Mouse (Mus musculus) hindbrain, embryonic 15.5 days (tissue): ENCODE results near the gene Sohlh1. TPM values are rescaled to one million over a fixed set of nuclear protein-coding genes. Genes with fewer than 3 reads are reported as not detected.

Source experiments
- ATAC-seq: fragments of 200-750 bp; cut with Nextera tagmentation; 2 replicates; pipeline ENCODE4 v1.8.0; 2017; ENCODE audit warnings: low read depth, moderate number of reproducible peaks, moderate TSS enrichment; ENCODE audit not compliant: low FRiP score
- H3K27ac ChIP-seq: fragments of 300-500 bp; sonication (generic); replicated peaks from 2 replicates; pipeline ENCODE4 v1.5.1; 2015; ENCODE audit warnings: mild to moderate bottlenecking, inconsistent platforms
- H3K27me3 ChIP-seq: fragments of 300-500 bp; sonication (generic); 2 replicates; pipeline ENCODE4 v1.6.1; 2015; ENCODE audit warnings: control low read depth, inconsistent platforms
- H3K36me3 ChIP-seq: fragments of 300-500 bp; sonication (generic); 2 replicates; pipeline ENCODE4 v1.6.1; 2015; ENCODE audit warnings: control low read depth, inconsistent platforms
- H3K4me1 ChIP-seq: fragments of 300-500 bp; sonication (generic); replicated peaks from 2 replicates; pipeline ENCODE4 v1.6.1; 2015; ENCODE audit warnings: control low read depth, inconsistent platforms
- H3K4me2 ChIP-seq: fragments of 300-500 bp; sonication (generic); 2 replicates; pipeline ENCODE4 v1.6.1; 2015; ENCODE audit warnings: moderate library complexity, mild to moderate bottlenecking, inconsistent platforms
- H3K4me3 ChIP-seq: fragments of 300-500 bp; sonication (generic); 2 replicates; pipeline ENCODE4 v1.5.1; 2015; ENCODE audit warnings: mild to moderate bottlenecking, inconsistent platforms
- H3K9ac ChIP-seq: fragments of 300-500 bp; sonication (generic); 2 replicates; pipeline ENCODE4 v1.6.1; 2015; ENCODE audit warnings: inconsistent platforms
- H3K9me3 ChIP-seq: fragments of 300-500 bp; sonication (generic); 2 replicates; pipeline ENCODE4 v1.6.1; 2016; ENCODE audit warnings: control low read depth, inconsistent platforms
- WGBS: fragments of 180-500 bp; shearing (Covaris S2); methylation state at CpG from one replicate; pipeline ENCODE4 v1.1.7; 2015; 5-methylcytosine and 5-hydroxymethylcytosine counted together
- polyA plus RNA-seq: library from polyadenylated mRNA; unstranded; fragments of >200 nt; fragmentation: Nextera tagmentation; extraction: Ambion mirVana; gene quantifications from 2 replicates; pipeline ENCODE4 v1.2.1, GENCODE M21; 2015

The Sohlh1 gene
- polyA plus RNA-seq, 1 experiment from 2014 or later: not detected

DNA sequence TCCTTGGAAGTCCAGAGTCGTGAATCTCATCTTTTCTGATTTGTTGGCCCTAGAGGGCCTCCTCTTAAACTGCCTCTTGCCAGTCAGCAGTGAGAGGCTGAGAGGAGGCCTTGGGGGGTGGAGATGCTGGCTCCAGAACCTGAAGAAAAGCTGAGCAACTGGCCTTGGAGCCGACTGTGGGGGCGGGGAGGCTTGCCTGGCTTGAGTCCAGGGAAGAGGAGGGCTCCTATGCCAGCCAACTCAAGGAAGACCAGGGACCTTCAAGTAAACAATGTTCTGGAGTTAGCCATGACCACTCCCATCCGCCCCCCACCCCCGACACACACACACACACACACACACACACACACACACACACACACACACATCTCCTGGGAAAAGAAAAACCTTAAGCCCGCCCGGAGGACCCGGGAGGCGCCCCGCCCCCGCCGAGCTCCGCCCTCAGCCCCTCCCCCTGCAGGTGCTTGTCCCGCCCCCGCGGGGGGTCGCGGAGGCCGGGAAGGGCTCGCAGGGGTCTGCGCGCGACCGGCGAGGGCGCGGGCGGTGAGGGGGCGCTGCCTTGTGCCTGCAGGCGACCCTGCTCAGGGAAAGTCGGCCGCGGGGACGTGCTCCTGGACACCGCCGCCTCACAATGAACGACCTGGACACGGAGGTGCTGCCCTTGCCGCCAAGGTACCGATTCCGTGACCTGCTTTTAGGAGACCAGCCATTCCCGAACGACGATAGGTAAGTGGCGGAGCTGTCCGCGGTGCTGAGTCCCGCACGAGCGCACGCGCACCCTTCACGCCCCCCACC is 16.5 kb upstream of the Sohlh1 start, which contains the start of gene Kcnt1:
Gene Kcnt1, plus strand, starts transcription at position 398 of the 795 bp plus-strand sequence.
- H3K27ac ChIP-seq: no peak within 1 kb of the TSS
- H3K9me3 ChIP-seq: no peaks in the 10 kb centered on the region
- peak within 1 kb of the TSS; percentile 67 for H3K4me3 ChIP-seq
- peak within 1 kb of the TSS; percentile 100 for H3K4me2 ChIP-seq
- H3K9ac ChIP-seq: peak within 1 kb of the TSS; percentile 47
- ATAC-seq: peak; percentile 36
- H3K4me1 ChIP-seq: peaks cover 32% of the 10 kb centered on the region
- peaks cover 3% of the 10 kb centered on the region; the same call in 1 of the 2 replicates for H3K27me3 ChIP-seq
- H3K36me3 ChIP-seq: no peaks in the 10 kb centered on the region
- whole genome bisulfite sequencing: under 1% methylated on average over 45 of the region's 53 CpGs

DNA sequence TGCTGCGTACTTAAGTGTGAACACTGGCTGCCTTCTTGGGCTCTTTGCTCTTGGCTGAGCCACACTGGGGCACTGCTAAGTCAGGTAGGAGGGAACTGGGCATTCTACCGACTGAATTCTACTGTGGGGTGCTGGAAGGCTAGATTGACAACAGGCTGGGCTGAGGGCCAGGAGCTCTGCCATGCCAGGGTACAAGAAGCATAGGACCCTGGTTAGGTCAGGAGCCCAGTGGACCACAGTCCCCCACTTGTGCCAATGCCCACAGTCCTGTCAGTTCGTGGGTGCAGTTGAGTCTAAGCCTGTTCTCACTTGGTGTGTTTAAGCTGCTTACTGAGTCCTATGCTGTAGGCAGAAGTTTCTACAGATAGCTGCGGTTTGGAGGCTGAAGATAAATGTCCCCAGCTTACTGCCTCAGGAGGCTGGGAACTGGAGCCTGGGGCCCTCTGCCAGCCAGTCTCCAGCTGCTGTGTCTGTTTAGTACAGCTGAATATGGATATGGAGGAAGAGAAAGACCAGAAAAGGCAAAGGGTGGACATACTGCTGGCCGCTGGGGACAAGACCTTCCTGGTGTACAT is 15.7 kb upstream of the Sohlh1 start:
- Histone ChIP-seq H3K4me3 (peak overlapping the region; percentile 67), H3K9ac (no peak overlapping the region), H3K27ac (no peak overlapping the region), H3K4me2 (peak overlapping the region; percentile 100), H3K36me3 (no peaks in the 10 kb centered on the region), H3K27me3 (peaks cover 3% of the 10 kb centered on the region; the same call in 1 of the 2 replicates), H3K4me1 (peaks cover 32% of the 10 kb centered on the region), H3K9me3 (no peaks in the 10 kb centered on the region)
- no peak for ATAC-seq
- WGBS: 54% methylated on average over 5 of the region's 5 CpGs

DNA sequence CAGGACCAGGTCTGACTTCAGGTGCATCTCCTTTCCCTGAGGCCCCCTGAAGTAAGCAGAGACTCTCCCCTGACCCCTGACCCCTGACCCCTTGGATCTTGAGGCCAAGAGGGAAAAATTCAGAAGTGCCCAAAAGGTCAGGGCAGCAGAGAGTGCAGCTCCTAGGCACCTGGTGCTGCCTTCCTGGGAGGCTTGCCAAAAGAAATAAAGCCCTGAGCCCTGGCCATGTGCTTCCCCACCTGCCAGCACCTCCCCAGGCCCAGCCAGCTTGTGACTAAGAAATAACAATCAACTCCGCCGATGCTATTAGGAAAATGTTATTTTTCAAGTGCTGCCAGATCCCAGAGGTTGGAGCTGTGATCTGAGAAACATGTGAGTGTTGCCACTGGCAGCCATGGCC is 15.0 kb upstream of the Sohlh1 start:
- H3K9ac ChIP-seq: no peak overlapping the region
- H3K27ac ChIP-seq: no peak overlapping the region
- ATAC-seq: no peak
- no peaks in the 10 kb centered on the region for H3K9me3 ChIP-seq
- WGBS: 66% methylated on average over 2 of the region's 2 CpGs
- no peak overlapping the region for H3K4me2 ChIP-seq
- no peak overlapping the region for H3K4me3 ChIP-seq
- H3K4me1 ChIP-seq: peaks cover 32% of the 10 kb centered on the region
- H3K36me3 ChIP-seq: no peaks in the 10 kb centered on the region
- peaks cover 3% of the 10 kb centered on the region; the same call in 1 of the 2 replicates for H3K27me3 ChIP-seq

DNA sequence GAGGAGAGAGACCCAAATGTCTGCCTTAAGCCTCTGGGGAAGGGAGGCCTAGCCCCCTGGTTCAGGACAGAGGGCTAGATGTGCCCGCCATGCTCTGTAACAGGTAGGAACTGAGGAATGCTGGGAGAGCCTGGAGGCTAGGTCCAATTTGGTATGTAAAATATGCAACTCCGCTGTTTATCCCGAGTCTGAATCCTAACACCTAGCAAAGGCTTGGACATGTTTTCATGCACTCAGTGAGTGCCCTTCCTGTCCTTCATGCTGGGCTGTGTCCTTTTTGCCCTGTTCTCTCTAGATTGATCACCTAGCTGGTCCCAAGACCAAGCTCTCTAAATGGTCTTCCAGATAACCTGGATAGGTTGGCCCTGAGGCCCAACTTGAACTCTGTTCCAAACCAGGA is 12.8 kb upstream of the Sohlh1 start:
- no peak overlapping the region for H3K4me3 ChIP-seq
- ATAC-seq: no peak

DNA sequence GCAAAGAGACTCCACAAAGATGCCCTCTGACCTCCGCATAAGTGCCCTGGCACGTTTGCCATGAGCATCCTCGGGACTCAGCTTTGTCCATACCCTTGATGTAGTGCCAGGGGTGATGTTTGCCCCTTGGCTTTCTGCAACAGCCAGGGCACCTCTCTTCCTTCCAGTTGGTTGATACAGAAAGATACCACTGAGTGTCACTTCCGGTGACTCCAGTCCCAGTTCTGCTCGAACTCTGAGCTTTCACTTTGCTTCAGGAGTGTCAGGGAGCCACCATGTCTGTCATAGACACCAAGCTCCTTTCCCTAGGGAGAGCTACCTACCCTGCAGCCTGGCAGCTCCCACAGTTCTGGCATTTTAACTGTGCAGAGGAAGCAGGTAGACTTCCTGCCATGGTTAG is 7.0 kb upstream of the Sohlh1 start:
- Histone ChIP-seq H3K9ac (no peak overlapping the region), H3K36me3 (no peaks in the 10 kb centered on the region), H3K4me1 (no peaks in the 10 kb centered on the region), H3K4me2 (no peak overlapping the region), H3K27me3 (no peaks in the 10 kb centered on the region), H3K4me3 (no peak overlapping the region), H3K27ac (no peak overlapping the region), H3K9me3 (no peaks in the 10 kb centered on the region)
- no peak for ATAC-seq
- WGBS: 77% methylated on average over 5 of the region's 5 CpGs

More for the DNA sequence above, 12.8 kb upstream of the Sohlh1 start:
- Histone ChIP-seq H3K27ac (no peak overlapping the region), H3K4me2 (no peak overlapping the region), H3K9me3 (no peaks in the 10 kb centered on the region), H3K36me3 (no peaks in the 10 kb centered on the region), H3K27me3 (no peaks in the 10 kb centered on the region), H3K4me1 (peaks cover 25% of the 10 kb centered on the region), H3K9ac (no peak overlapping the region)
- WGBS: 91% methylated on average over 3 of the region's 3 CpGs

DNA sequence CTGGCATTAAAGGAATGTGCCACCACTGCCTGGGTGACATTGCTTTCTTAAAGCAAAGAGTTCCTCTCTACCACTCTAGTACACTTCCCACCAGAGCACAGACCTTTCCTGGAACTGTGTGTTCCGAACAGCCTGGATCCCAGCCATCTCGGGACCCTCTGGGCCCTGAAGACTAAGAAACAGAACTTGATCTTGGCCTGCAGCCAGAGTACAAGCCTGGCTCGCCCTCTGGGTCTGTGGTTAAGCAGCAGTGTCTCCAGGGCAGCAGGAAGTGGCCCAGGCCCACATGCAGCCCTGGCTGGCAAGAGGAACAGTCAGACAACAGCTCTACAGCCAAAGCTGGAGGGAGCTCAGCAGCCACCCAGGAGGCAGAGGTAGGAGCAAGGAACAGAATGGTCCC is 5.6 kb upstream of the Sohlh1 start:
- H3K4me2 ChIP-seq: no peak overlapping the region
- no peak overlapping the region for H3K27ac ChIP-seq
- peak; percentile 68; the same call in 1 of the 2 replicates for ATAC-seq
- H3K9me3 ChIP-seq: no peaks in the 10 kb centered on the region
- H3K27me3 ChIP-seq: no peaks in the 10 kb centered on the region
- 44% methylated on average over 3 of the region's 3 CpGs for WGBS
- H3K4me3 ChIP-seq: no peak overlapping the region
- H3K36me3 ChIP-seq: no peaks in the 10 kb centered on the region
- no peaks in the 10 kb centered on the region for H3K4me1 ChIP-seq
- no peak overlapping the region for H3K9ac ChIP-seq

DNA sequence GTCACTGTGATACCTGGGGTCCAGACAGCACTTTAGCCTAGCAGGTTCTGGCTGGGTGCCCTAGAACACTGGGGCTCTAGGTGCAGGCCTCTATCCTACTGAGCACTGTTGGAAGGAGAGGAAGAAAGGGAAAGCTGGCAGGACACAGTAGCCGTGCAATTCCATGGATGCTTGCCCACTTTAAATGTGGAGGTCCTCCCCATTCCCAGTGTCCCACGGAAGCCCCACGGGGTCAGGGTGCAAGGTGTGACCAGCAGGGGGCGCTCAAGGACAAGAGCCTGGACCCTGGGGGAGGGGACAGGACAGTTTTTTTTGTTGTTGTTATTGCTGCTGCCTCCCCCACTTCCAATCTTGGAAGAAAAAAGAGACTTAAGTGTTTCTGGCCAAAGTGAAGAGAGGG is 3.3 kb upstream of the Sohlh1 start:
- 11% methylated on average over 4 of the region's 4 CpGs for WGBS
- Histone ChIP-seq H3K9ac (no peak overlapping the region), H3K27ac (no peak overlapping the region), H3K4me1 (no peaks in the 10 kb centered on the region), H3K4me2 (no peak overlapping the region), H3K4me3 (no peak overlapping the region), H3K27me3 (no peaks in the 10 kb centered on the region), H3K9me3 (no peaks in the 10 kb centered on the region), H3K36me3 (no peaks in the 10 kb centered on the region)
- ATAC-seq: no peak

DNA sequence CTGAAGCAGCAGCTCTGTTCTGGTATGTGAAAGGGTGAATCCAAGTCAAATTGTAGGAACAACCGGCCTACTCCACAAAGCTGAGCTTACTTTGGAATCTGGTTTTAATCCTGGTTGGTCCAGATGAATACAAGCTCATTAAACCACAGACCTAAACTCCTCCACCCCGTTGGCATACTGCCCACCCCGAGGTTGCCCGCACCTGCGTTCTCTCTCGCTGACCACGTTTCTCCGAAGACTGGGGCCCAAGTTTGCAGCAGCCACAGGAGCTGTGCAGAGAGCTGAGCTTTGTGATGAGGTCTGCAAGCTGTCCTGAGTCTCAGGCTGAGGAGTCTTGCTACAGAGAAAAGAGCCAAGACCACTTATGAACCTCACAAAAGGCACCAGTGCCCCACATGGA is 532 bp downstream of the Sohlh1 start:
- WGBS: 85% methylated on average over 8 of the region's 8 CpGs
- Histone ChIP-seq H3K4me1 (no peaks in the 10 kb centered on the region), H3K27me3 (no peaks in the 10 kb centered on the region), H3K9me3 (no peaks in the 10 kb centered on the region), H3K9ac (no peak overlapping the region), H3K36me3 (no peaks in the 10 kb centered on the region), H3K27ac (no peak overlapping the region), H3K4me3 (no peak overlapping the region), H3K4me2 (no peak overlapping the region)
- ATAC-seq: no peak

DNA sequence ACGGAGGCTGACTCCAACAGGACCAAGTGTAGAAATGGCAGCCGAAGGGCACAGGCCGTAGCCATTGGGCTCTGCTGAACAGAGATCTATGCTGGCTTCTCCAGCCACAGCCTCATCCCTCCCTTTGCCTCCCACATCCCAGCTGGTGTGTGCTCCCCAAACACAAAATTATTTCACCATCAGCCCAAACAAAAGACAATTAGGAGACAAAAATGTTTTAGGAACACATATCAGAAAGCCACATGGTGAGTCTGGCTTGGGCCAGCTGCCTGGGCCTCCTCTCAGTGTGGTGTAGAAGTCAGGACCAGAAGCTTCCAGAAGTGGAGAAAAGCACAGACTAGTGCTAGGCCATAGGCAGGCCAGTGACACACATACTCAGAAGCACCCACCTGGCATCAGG is 3.0 kb downstream of the Sohlh1 start:
- Histone ChIP-seq H3K36me3 (no peaks in the 10 kb centered on the region), H3K4me1 (no peaks in the 10 kb centered on the region), H3K27me3 (no peaks in the 10 kb centered on the region), H3K9ac (no peak overlapping the region), H3K9me3 (no peaks in the 10 kb centered on the region), H3K4me3 (no peak overlapping the region), H3K27ac (no peak overlapping the region), H3K4me2 (no peak overlapping the region)
- 86% methylated on average over 3 of the region's 3 CpGs for WGBS
- ATAC-seq: no peak

DNA sequence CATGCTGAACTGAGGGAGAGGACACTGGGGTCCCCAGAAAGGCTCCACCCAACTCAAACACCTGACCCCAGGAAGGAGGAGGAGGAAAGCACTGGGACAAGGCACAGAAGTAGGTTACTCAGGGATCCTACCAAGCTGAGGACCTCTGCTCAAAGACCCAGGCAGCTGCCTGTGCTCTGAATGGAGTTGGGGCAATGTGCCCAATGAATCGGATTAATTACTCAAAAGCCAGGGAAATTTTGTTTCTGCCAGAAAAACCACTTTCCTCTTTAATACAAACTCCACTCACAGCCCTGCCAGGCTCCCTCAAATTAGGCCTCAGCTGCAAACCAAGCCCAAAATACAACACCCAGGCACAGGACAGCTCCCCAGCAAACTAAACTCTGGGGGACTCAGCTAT is 4.3 kb downstream of the Sohlh1 start:
- Histone ChIP-seq H3K27me3 (no peaks in the 10 kb centered on the region), H3K4me1 (no peaks in the 10 kb centered on the region), H3K36me3 (no peaks in the 10 kb centered on the region), H3K27ac (no peak overlapping the region), H3K4me3 (no peak overlapping the region), H3K4me2 (no peak overlapping the region), H3K9me3 (no peaks in the 10 kb centered on the region), H3K9ac (no peak overlapping the region)
- ATAC-seq: no peak
- WGBS: 44% methylated on average over 1 of the region's 1 CpGs

DNA sequence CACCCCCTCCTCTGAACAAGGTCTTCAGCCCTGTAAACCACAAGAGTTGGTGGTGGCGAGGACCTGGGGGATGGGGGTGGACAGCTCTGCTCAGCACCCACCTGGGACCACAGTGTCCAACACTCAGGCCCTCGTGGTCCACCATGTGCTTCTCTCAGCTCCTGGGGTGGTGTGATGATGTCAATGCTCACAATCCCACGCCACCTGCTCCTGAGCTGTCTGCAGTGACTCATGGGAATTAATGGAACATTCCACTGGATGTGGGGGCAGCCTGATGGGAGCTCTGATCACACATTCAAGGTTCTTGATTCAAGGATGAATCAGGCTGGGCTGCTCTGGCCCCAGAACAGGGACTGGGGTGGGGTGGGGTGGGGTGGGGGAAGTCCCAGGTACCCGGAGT is 4.9 kb downstream of the Sohlh1 start:
- no peaks in the 10 kb centered on the region for H3K27me3 ChIP-seq
- H3K27ac ChIP-seq: no peak overlapping the region
- no peaks in the 10 kb centered on the region for H3K9me3 ChIP-seq
- no peak overlapping the region for H3K4me2 ChIP-seq
- H3K4me3 ChIP-seq: no peak overlapping the region
- no peaks in the 10 kb centered on the region for H3K36me3 ChIP-seq
- H3K4me1 ChIP-seq: no peaks in the 10 kb centered on the region
- no peak overlapping the region for H3K9ac ChIP-seq
- 62% methylated on average over 4 of the region's 4 CpGs for whole genome bisulfite sequencing
- no peak for ATAC-seq

DNA sequence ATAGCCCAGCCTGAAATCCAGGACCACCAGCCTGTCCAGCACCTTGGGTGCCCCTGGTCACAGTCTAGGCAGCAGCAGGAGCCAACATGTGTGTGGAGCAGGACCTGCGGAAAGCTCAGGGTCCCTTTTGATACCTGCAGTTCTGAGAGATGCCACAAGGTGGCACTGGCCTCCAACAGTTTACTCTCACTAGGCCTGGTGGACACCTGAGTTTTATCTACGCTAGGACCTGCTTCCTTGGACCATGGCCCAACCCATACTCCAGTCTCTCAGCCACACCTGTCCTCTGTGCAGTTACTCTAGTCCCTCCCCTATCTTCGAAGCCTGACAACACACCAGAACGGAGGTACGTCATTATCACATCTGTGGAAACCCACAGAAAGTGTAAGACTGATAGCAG is 10.8 kb downstream of the Sohlh1 start:
- Histone ChIP-seq H3K9me3 (no peaks in the 10 kb centered on the region), H3K9ac (no peak overlapping the region), H3K27ac (no peak overlapping the region), H3K4me2 (no peak overlapping the region), H3K4me1 (no peaks in the 10 kb centered on the region), H3K4me3 (no peak overlapping the region), H3K36me3 (no peaks in the 10 kb centered on the region), H3K27me3 (no peaks in the 10 kb centered on the region)
- ATAC-seq: peak; percentile 48; the same call in 1 of the 2 replicates
- WGBS: 44% methylated on average over 5 of the region's 5 CpGs
